Mouse (Mus musculus): ENCODE data around the gene Ndrg3. TPM values are rescaled to one million over a fixed set of nuclear protein-coding genes. Genes with fewer than 3 reads are reported as not detected.
"Not testable (repeated sequence)": the region's sequence is repeated elsewhere in the genome, so short reads cannot be mapped to it uniquely, and the experiment has no call there.

Gene Ndrg3
- total and polyA plus RNA-seq, 3 experiments, result 41.7 to 72.5 (median 68.0) TPM

DNA sequence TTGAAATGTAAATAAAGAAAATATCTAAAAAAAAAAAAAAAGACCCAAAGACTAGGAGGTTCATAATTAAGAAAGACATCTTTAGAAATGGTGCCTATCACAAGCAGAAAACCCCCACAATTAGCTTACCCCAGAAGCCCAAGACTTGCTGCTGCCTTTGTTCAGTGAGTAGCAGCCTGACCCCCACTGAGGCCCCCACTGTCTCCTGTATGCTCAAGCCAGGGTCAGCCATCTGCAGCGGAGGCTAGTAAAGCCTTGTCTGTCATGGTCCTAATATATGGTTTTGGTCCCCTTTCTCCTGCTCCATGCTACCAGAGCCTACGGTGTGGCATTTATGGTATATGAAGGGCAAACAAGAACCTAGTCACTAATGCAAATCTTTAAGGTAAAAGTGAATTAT lies 90.5 kb downstream of the Ndrg3 start:
- DNase-seq, result no peak

DNA sequence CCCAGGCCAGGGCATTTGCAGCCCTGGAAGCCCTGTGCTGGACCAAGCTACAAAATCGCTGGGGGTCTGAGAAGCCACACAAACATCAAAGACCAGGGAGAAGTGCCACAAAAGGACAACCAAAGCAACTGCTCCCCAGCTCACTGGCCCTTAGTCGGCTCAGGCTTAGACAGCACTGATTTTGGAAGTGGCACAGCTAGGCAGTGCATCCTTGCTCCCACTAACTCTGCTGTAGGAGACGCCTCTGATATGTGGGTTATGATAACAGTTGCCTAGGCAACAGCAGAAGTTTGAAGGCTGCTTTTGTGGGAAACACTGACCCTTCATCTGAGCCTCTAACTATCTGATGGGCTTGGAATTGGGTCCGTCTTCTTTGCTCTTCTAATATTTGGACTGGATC lies 92.7 kb downstream of the Ndrg3 start:
- DNase-seq, result no peak

DNA sequence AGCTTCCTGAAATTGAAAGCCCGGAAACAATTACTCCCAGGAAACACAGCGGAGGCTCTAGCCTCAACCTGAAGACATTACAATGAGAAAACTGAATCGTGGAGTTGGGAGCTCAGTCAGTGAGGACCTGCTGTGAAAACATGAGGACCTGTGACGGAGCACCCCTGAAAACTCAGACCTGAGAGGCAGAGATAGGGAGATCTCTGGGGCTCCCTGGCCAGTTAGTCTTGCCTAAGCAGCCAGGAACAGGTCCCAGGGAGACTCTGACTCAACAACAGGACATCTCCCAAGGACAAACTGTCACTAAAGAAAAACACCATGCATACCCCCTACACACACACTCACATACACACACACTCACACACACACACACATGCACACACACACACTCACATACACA lies 93.5 kb downstream of the Ndrg3 start:
- no peak for DNase-seq

DNA sequence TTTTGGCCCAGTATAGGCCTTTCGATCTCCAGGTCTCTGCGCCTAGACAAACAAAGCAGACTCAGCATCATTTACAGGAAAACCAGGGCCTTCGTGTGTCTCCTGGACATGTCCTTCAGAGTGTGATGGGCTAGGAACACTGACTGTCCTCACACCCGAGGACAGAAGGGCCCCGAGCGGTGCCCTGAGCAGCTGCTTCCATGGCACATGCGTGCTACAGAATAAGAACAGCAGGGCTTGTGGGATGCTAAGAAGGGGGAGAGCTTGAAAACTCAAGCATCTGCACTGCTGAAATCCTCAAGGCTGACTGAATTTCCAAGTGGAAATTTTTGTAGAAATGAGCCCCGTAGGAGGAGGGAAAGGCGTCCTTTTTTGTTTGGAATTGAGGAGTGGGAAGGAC lies 94.8 kb downstream of the Ndrg3 start:
- no peak for DNase-seq

DNA sequence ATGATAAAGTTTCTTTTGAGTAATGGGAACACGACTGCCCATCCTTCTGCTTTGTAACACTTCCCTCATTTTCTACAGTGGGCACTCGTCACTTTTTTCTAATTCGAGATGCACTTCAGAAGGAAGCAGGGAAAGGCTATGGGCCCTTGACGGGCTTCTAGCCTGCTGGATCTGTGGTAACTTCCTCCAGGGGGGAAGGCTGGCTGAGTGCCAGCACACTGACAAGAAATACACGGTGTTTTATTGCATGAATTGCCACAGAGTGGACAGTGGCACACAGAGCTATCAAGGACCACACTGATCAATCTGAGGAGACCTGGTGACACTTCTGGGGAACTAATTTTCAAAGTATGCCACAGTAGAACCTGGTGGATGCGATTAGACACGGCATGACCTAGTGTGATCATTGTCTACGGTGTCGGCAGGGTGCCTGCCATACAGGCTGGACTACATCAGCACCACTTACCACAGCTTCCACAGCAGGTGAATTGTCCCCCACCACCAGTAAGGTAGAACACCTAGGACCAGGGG lies 95.4 kb downstream of the Ndrg3 start:
- DNase-seq, result no peak

DNA sequence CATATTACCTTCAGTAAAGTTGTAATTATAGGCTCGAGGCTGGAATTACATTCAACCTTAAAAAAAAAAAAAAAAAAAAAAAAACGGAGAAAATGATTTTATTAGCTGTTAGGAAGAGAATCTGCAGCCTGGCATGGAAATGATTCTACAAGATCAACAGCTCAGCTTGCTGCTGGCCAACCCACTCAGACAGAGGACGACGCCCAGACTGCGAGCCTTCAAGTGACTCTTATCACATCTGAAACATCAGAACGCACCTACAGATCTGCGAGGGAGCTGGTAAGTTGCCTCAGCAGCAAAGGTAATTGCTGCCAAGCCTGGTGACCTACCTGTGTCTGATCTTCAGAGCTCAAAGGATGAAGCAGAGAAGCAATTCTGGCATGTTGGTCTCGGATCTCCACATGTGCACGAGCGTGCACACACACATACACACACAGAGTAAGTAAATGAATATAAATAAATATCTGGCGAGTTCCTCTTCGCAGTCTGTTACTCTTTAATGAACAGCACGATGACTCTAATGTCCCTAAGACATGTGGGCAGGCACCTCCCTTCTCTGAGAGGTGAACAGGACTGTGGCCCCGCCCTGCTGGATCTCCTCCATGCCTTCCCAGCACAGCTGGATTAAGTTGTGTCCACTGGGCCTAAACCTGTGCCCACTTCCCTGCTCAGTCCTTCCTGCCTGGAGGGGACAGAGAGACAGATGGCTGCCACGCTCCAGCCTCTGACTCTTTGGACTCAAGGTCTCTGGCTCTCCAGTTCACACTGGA lies 97.2 kb downstream of the Ndrg3 start:
- no peak for DNase-seq

DNA sequence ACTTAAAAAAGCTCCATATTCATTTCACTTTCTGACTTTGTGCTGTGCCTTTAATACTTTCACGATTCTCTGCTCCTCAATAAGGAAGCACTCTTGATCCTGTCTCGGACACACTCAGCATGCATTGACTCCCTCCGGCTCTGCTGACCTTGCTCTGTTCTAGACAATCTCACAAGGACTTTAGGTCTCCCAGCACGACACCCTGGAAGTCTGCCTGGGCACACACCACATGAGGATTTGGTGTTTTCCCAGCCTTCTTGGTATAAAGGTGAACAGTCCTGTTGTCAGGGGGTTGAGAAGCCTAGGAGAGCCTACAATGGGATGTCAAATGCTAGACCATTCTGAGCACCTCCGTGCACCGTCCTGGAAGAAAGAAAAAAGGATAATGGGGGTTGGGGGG lies 99.0 kb downstream of the Ndrg3 start:
- no peak for DNase-seq

DNA sequence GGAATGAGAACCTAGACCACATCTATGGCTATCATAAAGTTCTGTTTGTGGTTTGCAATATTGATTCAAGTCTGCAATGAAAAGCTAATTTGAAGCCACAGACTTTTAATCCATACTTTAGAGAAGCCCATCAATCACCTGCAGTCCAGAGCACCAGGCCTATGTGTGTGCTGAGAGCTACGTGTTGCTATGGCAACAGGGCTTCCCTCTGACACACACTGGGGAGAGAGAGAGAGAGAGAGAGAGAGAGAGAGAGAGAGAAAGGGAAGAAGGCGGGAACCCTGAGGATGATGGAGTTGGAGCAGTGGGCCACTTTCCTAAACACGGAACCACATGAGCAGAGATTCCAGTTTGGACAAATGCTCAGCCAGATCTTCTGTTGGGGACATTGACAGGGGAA lies 99.6 kb downstream of the Ndrg3 start:
- no peak for DNase-seq

DNA sequence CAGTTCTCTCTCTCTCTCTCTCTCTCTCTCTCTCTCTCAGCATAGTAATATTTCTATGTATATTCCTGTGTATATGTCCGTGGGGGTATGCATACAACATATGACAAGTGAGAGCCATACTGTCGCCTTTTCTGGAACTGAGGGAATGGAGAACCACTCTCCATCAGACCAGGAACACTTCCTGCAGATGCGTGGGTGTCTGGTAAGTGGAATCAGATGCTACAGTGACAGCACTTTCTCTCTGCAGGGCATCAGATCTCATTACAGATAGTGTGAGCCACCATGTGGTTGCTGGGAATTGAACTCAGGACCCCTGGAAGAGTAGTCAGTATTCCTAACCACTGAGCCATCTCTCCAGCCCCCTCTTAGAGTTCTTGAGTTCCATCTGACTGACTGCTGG lies 103.4 kb downstream of the Ndrg3 start:
- no peak for DNase-seq

DNA sequence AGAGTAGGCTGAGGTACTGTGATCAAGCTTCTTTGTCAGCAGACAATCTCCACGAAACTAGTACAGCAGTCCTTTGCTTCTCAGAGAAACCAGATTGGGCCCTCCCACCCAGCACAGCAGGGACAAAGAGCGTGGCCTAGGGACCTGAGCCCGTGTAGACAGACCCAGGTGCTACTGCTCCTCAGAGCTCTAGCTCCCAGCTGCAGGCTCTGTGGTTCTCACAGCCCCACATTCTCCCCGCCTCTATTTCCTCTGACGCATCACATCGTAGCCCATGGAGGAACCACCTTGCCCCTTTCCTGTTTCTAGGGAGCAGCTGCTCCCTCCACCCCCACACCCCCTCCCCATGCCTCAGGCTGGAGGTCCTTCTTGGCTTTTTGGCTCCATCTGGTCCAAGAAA lies 104.8 kb downstream of the Ndrg3 start, which contains the start of gene Sla2:
Gene Sla2 (minus strand): TSS at position 176 of the 400 bp plus-strand sequence.
- no peak for DNase-seq

DNA sequence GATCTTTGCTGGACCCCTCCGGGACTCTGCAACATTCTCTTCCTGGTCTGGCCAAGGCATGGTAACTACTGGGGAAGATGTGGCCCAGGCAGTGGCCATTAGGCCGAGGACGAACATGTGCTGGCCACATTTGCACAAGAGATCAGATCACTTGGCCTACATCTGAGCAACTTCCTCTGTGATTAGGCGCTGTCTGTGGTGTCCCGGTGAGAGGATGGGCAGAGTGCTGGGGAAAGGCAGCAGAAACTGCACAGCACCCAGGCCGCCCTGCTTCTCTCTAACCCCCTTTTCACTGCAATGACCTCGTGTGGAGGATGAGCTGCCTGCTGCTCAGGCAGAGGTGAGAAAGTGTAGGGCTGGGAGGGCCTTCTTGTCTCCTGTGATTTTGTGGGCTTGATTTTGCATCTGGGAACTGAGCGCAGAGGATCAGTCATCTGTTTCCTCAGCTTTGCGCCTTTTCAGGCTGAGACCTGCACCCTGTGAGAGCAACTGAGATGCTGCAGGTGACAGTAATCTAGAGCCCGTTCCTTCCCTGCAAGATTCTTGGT lies 105.7 kb downstream of the Ndrg3 start:
- no peak for DNase-seq

DNA sequence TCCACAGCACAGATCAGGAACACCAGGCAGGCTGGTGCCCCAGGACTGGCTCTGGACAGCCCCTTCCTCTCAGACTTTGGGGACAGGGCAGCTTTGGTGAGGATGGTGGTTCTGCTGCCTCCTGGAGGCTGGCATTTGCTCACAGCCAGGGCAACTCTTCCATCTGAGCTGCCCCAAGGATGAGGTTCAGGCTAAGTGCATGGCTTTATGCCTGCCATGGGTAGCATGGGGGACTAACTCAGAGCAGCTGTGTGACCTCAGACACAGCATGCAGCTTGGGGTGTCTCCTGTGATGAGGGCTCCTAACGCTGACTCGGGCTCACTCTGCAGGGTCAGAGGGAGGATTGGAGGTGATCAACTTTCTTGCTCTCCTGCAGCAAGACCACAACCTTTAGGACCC lies 106.2 kb downstream of the Ndrg3 start:
- not testable (repeated sequence) for DNase-seq

DNA sequence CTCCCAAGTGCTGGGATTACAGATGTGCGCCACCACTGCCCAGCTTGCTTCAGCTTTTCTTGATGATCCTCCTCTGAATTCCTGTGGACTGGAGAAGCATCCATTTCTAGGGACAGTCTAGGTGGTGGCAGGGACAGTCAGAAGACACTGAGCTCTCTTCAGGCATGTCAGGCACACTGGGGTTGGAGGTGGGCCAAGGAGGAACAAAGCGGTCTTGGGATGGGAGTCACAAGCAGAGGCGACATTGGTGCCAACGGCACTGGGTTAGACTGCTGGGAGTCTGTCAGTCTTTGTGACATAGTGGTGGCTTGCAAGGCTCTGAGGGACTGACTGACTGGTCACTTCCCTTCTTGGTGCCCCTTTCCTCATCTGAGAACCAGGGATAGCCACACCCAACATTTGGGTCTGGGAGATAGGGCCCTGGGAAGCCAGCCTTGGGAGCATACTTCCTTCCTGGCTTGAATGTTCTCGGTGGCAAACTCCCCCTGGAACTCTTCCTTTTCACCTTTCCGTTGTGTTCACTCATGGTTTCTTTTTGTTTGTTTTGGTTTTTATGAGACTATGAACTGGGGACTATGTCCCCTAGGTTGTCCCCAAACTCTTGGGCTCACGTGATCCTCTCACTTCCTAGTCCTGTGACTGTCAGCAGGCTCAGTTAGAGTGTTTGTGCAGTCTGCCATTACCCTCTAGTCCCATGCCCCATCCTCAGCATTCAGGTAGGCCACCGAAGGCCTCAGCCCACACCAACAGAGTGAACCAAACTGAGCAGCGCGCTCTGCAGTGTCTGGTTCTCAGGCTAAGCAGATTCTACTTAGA lies 107.3 kb downstream of the Ndrg3 start:
- DNase-seq, result no peak

DNA sequence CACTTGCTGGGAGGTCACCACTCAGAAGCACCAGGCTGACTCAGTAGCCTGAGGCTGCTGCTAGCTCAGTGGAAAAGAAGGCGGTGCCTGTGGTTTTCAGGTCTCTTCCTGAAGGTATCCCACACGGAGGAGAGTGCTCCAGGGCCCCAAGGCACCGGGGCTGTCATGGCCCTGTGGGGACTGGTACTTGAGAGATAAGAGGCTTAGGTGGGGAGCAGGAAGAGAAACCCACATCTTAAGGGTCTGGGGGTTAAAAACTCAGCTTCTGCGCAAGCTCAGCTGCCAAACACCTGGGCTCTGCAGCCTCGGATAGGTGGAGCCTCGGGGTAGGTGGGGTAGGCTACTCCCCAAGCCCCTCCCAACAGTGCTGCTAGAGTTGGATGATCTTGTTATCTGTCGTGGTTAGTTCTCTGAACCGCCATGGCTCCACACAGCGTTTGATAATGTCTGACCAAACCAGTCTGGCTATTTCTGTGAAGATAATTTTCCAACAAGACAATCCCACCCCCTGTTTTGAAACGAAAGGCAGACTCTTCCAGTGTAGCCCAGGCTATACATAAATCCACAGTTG lies 109.3 kb downstream of the Ndrg3 start:
- DNase-seq, result no peak

DNA sequence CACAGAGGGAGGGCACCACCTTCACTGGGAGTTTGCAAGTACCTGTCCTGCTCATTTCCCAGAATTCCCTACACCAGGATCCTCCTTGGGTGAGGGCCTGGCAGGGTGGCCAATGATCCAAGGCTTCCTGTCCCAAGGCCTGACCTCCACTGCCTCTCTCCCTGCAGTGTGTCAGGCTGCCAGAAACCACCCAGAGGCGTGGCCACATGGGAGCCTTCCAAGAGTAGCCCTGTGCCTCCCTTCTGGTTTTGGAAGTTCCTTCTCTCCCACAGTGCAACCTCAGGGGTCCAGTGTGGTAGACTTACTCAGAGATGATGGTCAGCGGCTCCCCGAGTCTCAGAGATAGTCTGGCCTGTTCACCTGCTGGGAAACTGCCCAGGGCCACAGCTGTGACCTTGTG lies 112.3 kb downstream of the Ndrg3 start:
- DNase-seq, result peak; percentile 68

DNA sequence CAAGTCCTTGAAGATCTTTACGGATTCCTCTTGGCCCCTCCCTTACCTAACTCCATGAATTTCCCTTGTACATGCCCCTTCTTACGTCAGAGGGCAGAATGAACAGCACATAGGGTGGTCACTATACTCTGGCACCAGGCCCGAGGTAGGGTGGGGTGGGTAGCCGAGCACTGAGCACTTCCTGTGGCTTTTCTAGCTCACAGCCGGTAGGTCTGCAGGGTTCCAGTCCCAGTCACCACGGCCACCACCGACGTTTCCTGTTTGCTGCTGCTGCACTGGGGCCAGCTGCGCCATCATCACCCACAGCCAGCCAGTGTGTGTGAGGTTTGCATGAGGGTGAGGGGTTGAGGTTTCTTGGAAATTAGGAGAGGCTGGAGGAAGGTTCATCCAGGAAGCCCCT lies 114.1 kb downstream of the Ndrg3 start:
- no peak for DNase-seq

Other genes with a start within 250 kb of the Ndrg3 start
- 10 to 100 TPM; 74.9 to 85.2 TPM for gene Myl9, start 216.6 kb downstream of the Ndrg3 start, total RNA-seq (2021)
- 44.0 and 48.0 TPM in 2 replicates for gene Myl9, start 216.6 kb downstream of the Ndrg3 start, polyA plus RNA-seq (2012; rRNA removed)
- gene Tgif2, start 152.0 kb downstream of the Ndrg3 start, total RNA-seq (2021), result 1 to 10 TPM; 1.8 to 4.3 TPM
- gene Tgif2, start 152.0 kb downstream of the Ndrg3 start, polyA plus RNA-seq (2012; rRNA removed), result 5.5 and 8.5 TPM in 2 replicates
- 1 to 10 TPM; 2.5 to 3.4 TPM for gene 4930518I15Rik, start 134.1 kb downstream of the Ndrg3 start, total RNA-seq (2021)
- 0.68 and 0.98 TPM in 2 replicates for gene 4930518I15Rik, start 134.1 kb downstream of the Ndrg3 start, polyA plus RNA-seq (2012; rRNA removed)
- gene Rab5if, start 128.9 kb downstream of the Ndrg3 start, total RNA-seq (2021), result 100 to 1,000 TPM; 285 to 311 TPM
- gene Rab5if, start 128.9 kb downstream of the Ndrg3 start, polyA plus RNA-seq (2012; rRNA removed), result 324 and 358 TPM in 2 replicates
- not detected for gene Sla2, start 104.9 kb downstream of the Ndrg3 start, total RNA-seq (2021)
- gene Sla2, start 104.9 kb downstream of the Ndrg3 start, polyA plus RNA-seq (2012; rRNA removed), result 0.09 and 0.15 TPM in 2 replicates
- gene Dsn1, start 15.1 kb upstream of the Ndrg3 start, total RNA-seq (2021), result 1 to 10 TPM; 4.1 to 6.3 TPM
- gene Dsn1, start 15.1 kb upstream of the Ndrg3 start, polyA plus RNA-seq (2012; rRNA removed), result 0.76 and 0.77 TPM in 2 replicates
- 10 to 100 TPM; 30.9 to 36.6 TPM for gene Soga1, start 87.2 kb upstream of the Ndrg3 start, total RNA-seq (2021)
- 31.1 and 33.1 TPM in 2 replicates for gene Soga1, start 87.2 kb upstream of the Ndrg3 start, polyA plus RNA-seq (2012; rRNA removed)
- not detected for gene Tldc2, start 95.0 kb upstream of the Ndrg3 start, total RNA-seq (2021)
- gene Tldc2, start 95.0 kb upstream of the Ndrg3 start, polyA plus RNA-seq (2012; rRNA removed), result 0.19 TPM in 1 of 2 replicates, not detected in the other
- gene Samhd1, start 143.2 kb upstream of the Ndrg3 start, total RNA-seq (2021), result 10 to 100 TPM; 23.0 to 26.8 TPM
- 11.7 and 13.4 TPM in 2 replicates for gene Samhd1, start 143.2 kb upstream of the Ndrg3 start, polyA plus RNA-seq (2012; rRNA removed)
- gene Rbl1, start 212.5 kb upstream of the Ndrg3 start, total RNA-seq (2021), result 1 to 10 TPM; 3.7 to 5.6 TPM
- gene Rbl1, start 212.5 kb upstream of the Ndrg3 start, polyA plus RNA-seq (2012; rRNA removed), result 1.6 and 1.7 TPM in 2 replicates

Data from adrenal gland, adult 2 months (tissue).